Mouse (Mus musculus): ENCODE results near the gene Serinc1. TPM values are rescaled to one million over a fixed set of nuclear protein-coding genes. Genes with fewer than 3 reads are reported as not detected.

Serinc1 gene
- total RNA-seq, 2 experiments from 2014 or later: 237 to 296 TPM

- intact Hi-C loops (cut with DNase I): loop anchor here (2.0 to 10.0 kb wide), 2 partner anchors 46 to 308 kb away; partner anchors contain the start of genes Serinc1 and Smpdl3a
- DNase-seq (ENCODE audit: low spot score): no peak
Measured at GRCm38 (mm10) chr10:57486542-57487071, 45.7 kb downstream of the Serinc1 start.

- DNase-seq (ENCODE audit: low spot score): peak; percentile 93
- intact Hi-C loops (cut with DNase I): loop anchor here (2.0 to 10.0 kb wide), 2 partner anchors 47 to 309 kb away; partner anchors contain the start of genes Serinc1 and Smpdl3a
Measured at GRCm38 (mm10) chr10:57485908-57486541, 46.3 kb downstream of the Serinc1 start, which contains the start of gene Hsf2. Gene Hsf2, plus strand, starts transcription at chr10:57486385.

- DNase-seq (ENCODE audit: low spot score): no peak
Measured at GRCm38 (mm10) chr10:57484741-57485140, 47.6 kb downstream of the Serinc1 start.

GRCm38 (mm10) chr10:57481717-57482116 is 50.6 kb downstream of the Serinc1 start:
- intact Hi-C loops (cut with DNase I): loop anchor here (10.0 kb wide), 1 partner anchor 313 kb away; the partner anchor contains the start of gene Smpdl3a

More at GRCm38 (mm10) chr10:57484741-57485140, 47.6 kb downstream of the Serinc1 start:
- intact Hi-C loops (cut with DNase I): loop anchor here (10.0 kb wide), 1 partner anchor 310 kb away; the partner anchor contains the start of gene Smpdl3a

DNA sequence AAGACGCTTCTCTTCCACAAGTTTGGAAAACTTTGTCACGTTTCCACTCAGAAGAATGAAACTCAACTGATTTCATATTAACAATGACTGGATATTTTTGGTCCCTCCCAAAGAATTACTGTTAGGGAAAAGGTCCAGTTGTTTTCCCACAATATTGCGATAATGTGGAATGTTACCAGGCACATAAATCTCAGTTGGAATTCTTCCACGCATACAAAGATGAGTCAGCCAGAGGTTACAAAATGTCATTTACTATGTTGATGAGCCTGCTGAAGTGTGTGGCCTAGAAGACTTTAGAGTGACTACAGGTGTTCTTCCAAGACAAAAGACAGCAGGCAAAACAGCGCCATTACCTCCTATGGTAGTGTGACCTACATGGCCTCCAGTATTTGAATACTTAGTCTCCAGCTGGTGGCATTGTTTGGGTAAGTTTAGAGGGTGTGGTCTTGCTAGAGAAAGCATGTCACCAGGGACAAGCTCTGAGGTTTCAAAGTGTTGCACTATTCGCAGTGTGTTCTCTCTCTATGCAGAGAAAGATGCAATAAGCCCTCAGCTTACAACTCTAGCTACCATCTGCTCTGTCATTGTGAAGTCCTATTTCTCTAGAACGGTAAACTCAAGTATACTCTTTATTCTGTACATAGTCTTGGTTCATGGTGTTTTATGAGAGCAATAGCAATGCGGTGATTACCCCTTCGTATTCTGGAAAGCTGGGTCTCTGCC is 55.0 kb downstream of the Serinc1 start:
- no peak for DNase-seq (ENCODE audit: low spot score)
- intact Hi-C loops (cut with DNase I): no loop called here

More at GRCm38 (mm10) chr10:57481717-57482116, 50.6 kb downstream of the Serinc1 start:
- no peak for DNase-seq (ENCODE audit: low spot score)

Other genes starting within 250 kb of the Serinc1 start
- 10 to 100 TPM; 14.1 to 15.9 TPM for gene Hsf2, start 46.1 kb downstream of the Serinc1 start, total RNA-seq (2021)
- under 1 TPM; 0.55 to 0.56 TPM for gene Pkib, start 99.5 kb upstream of the Serinc1 start, total RNA-seq (2021)

Measured in heart, postnatal 25 days (tissue).